Mouse (Mus musculus) right cerebral cortex, postnatal 36 days (tissue): ENCODE results near the gene Wdr45.
"Not testable (repeated sequence)": the region's sequence is repeated elsewhere in the genome, so short reads cannot be mapped to it uniquely, and the experiment has no call there.

Experiments
- DNase-seq, 2 experiments: peaks; one replicate each; pipeline ENCODE4 v3.0.0; 2022; ENCODE audit warnings: low spot score in 2 of 2, mixed read lengths in 1 of 2

The Wdr45 gene

GRCm38 (mm10) chrX:7714135-7714899 is at the start of gene Wdr45:
Gene Wdr45, plus strand, starts transcription at chrX:7714333.
- DNase-seq, result peak; percentile 92 to 94

GRCm38 (mm10) chrX:7664791-7665190 is 49.3 kb upstream of the Wdr45 start:
- DNase-seq, result no peak

GRCm38 (mm10) chrX:7665739-7666502 is 48.2 kb upstream of the Wdr45 start:
- DNase-seq, result no peak

- DNase-seq, result no peak
Observed at GRCm38 (mm10) chrX:7670390-7670881, 43.7 kb upstream of the Wdr45 start.

- no peak for DNase-seq
Observed at GRCm38 (mm10) chrX:7670921-7671623, 43.1 kb upstream of the Wdr45 start, which contains the start of gene Plp2. Gene Plp2, minus strand, starts transcription at chrX:7671390.

- DNase-seq, result no peak
Observed at GRCm38 (mm10) chrX:7672739-7673138, 41.4 kb upstream of the Wdr45 start.

GRCm38 (mm10) chrX:7673578-7674281 is 40.4 kb upstream of the Wdr45 start:
- DNase-seq, result no peak

GRCm38 (mm10) chrX:7674284-7675000 is 39.7 kb upstream of the Wdr45 start:
- DNase-seq, result no peak

GRCm38 (mm10) chrX:7675001-7675380 is 39.1 kb upstream of the Wdr45 start:
- DNase-seq, result no peak

- no peak for DNase-seq
Observed at GRCm38 (mm10) chrX:7678986-7679385, 35.1 kb upstream of the Wdr45 start.

- DNase-seq, result peak; percentile 68 to 75
Observed at GRCm38 (mm10) chrX:7679405-7680056, 34.6 kb upstream of the Wdr45 start.

- no peak for DNase-seq
Observed at GRCm38 (mm10) chrX:7680057-7680412, 34.1 kb upstream of the Wdr45 start.

- no peak for DNase-seq
Observed at GRCm38 (mm10) chrX:7680864-7681263, 33.3 kb upstream of the Wdr45 start, which contains the start of gene Magix. Gene Magix, minus strand, starts transcription at chrX:7681251.

- no peak for DNase-seq
Observed at GRCm38 (mm10) chrX:7688321-7688720, 25.8 kb upstream of the Wdr45 start.

- DNase-seq, result no peak
Observed at GRCm38 (mm10) chrX:7690486-7690885, 23.6 kb upstream of the Wdr45 start.

GRCm38 (mm10) chrX:7692862-7693261 is 21.3 kb upstream of the Wdr45 start:
- DNase-seq, result no peak

- DNase-seq, result no peak
Observed at GRCm38 (mm10) chrX:7696520-7696919, 17.6 kb upstream of the Wdr45 start.

GRCm38 (mm10) chrX:7696954-7697381 is 17.2 kb upstream of the Wdr45 start, which contains the start of gene Gpkow:
Gene Gpkow, plus strand, starts transcription at chrX:7697131.
- peak; percentile 82 to 92 for DNase-seq

GRCm38 (mm10) chrX:7713764-7714134 is 384 bp upstream of the Wdr45 start:
- not testable (repeated sequence) for DNase-seq

- not testable (repeated sequence) for DNase-seq
Observed at GRCm38 (mm10) chrX:7716058-7716457, 1.9 kb downstream of the Wdr45 start.
